Mouse (Mus musculus) embryonic facial prominence, embryonic 12.5 days (tissue): ENCODE measurements around the gene Cdsn. TPM values are rescaled to one million over a fixed set of nuclear protein-coding genes. Genes with fewer than 3 reads are reported as not detected.

Experiments used
- ATAC-seq: fragments of 200-750 bp; cut with Nextera tagmentation; 2 replicates; pipeline ENCODE4 v1.8.0; 2017; ENCODE audit not compliant: insufficient number of reproducible peaks, insufficient read depth, low FRiP score, low TSS enrichment
- H3K27ac ChIP-seq: fragments of 300-500 bp; sonication (generic); 2 replicates; pipeline ENCODE4 v1.5.1; 2016; ENCODE audit warnings: mild to moderate bottlenecking
- H3K27me3 ChIP-seq: fragments of 300-500 bp; sonication (generic); 2 replicates; pipeline ENCODE4 v1.6.1; 2016; ENCODE audit warnings: mild to moderate bottlenecking, moderate library complexity
- H3K36me3 ChIP-seq: fragments of 300-500 bp; sonication (generic); 2 replicates; pipeline ENCODE4 v1.6.1; 2016; ENCODE audit warnings: mild to moderate bottlenecking
- H3K4me1 ChIP-seq: fragments of 300-500 bp; sonication (generic); 2 replicates; pipeline ENCODE4 v1.6.1; 2016
- H3K4me2 ChIP-seq: fragments of 300-500 bp; sonication (generic); replicated peaks from 2 replicates; pipeline ENCODE4 v1.6.1; 2016; ENCODE audit warnings: mild to moderate bottlenecking, moderate library complexity
- H3K4me3 ChIP-seq: fragments of 300-500 bp; sonication (generic); 2 replicates; pipeline ENCODE4 v1.5.1; 2016; ENCODE audit warnings: mild to moderate bottlenecking
- H3K9ac ChIP-seq: fragments of 300-500 bp; sonication (generic); 2 replicates; pipeline ENCODE4 v1.6.1; 2016; ENCODE audit warnings: mild to moderate bottlenecking, moderate library complexity
- H3K9me3 ChIP-seq: fragments of 300-500 bp; sonication (generic); 2 replicates; pipeline ENCODE4 v1.6.1; 2016; ENCODE audit warnings: mild to moderate bottlenecking, moderate library complexity
- WGBS: fragments of 180-500 bp; shearing (Covaris S2); methylation state at CpG from one replicate; pipeline ENCODE4 v1.1.7; 2016; 5-methylcytosine and 5-hydroxymethylcytosine counted together
- polyA plus RNA-seq: library from polyadenylated mRNA; unstranded; fragments of >200 nt; fragmentation: Nextera tagmentation; extraction: Ambion mirVana; gene quantifications from 2 replicates; pipeline ENCODE4 v1.2.1, GENCODE M21; 2016

Cdsn gene
- polyA plus RNA-seq, 1 experiment from 2014 or later, result 0.08 TPM

- H3K36me3 ChIP-seq, result 0 out of 2 replicates have a peak, but pooled peaks cover 4% of the 10 kb centered on the region
- H3K4me1 ChIP-seq, result peaks cover 35% of the 10 kb centered on the region
- no peak overlapping the region for H3K4me3 ChIP-seq
- no peak for ATAC-seq
- no peak overlapping the region for H3K9ac ChIP-seq
- WGBS, result 21% methylated on average over 2 of the region's 2 CpGs
- peaks cover 8% of the 10 kb centered on the region; the same call in 1 of the 2 replicates for H3K27me3 ChIP-seq
- peak overlapping the region; percentile 75; the same call in 1 of the 2 replicates for H3K4me2 ChIP-seq
- H3K9me3 ChIP-seq, result no peaks in the 10 kb centered on the region
- H3K27ac ChIP-seq, result no peak overlapping the region
Observed at GRCm38 (mm10) chr17:35513886-35514285, 38.0 kb upstream of the Cdsn start.

GRCm38 (mm10) chr17:35514756-35515155 is 37.2 kb upstream of the Cdsn start:
- H3K9me3 ChIP-seq, result no peaks in the 10 kb centered on the region
- H3K4me2 ChIP-seq, result peak overlapping the region; percentile 75
- H3K27ac ChIP-seq, result no peak overlapping the region
- H3K4me1 ChIP-seq, result peaks cover 31% of the 10 kb centered on the region
- H3K27me3 ChIP-seq, result no peaks in the 10 kb centered on the region
- H3K9ac ChIP-seq, result no peak overlapping the region
- 42% methylated on average over 6 of the region's 6 CpGs for WGBS
- H3K4me3 ChIP-seq, result peak overlapping the region; percentile 57
- 0 out of 2 replicates have a peak, but pooled peaks cover 4% of the 10 kb centered on the region for H3K36me3 ChIP-seq
- ATAC-seq, result no peak

- Histone ChIP-seq H3K4me2 (peak overlapping the region; percentile 75), H3K36me3 (peaks cover 8% of the 10 kb centered on the region; the same call in 1 of the 2 replicates), H3K4me3 (peak overlapping the region; percentile 57), H3K27me3 (no peaks in the 10 kb centered on the region), H3K9me3 (no peaks in the 10 kb centered on the region), H3K4me1 (peaks cover 31% of the 10 kb centered on the region), H3K27ac (no peak overlapping the region), H3K9ac (peak overlapping the region; percentile 71)
- WGBS, result 7% methylated on average over 25 of the region's 25 CpGs
- ATAC-seq, result no peak
Observed at GRCm38 (mm10) chr17:35515911-35516640, 35.9 kb upstream of the Cdsn start.

- peak within 1 kb of the TSS; percentile 71 for H3K9ac ChIP-seq
- H3K4me2 ChIP-seq, result peak within 1 kb of the TSS; percentile 75
- H3K27me3 ChIP-seq, result no peaks in the 10 kb centered on the region
- H3K27ac ChIP-seq, result 0 out of 2 replicates have a peak within 1 kb of the TSS, but pooled peaks have one; percentile 5
- H3K9me3 ChIP-seq, result no peaks in the 10 kb centered on the region
- WGBS, result under 1% methylated on average over 67 of the region's 67 CpGs
- ATAC-seq, result peak; percentile 92
- H3K4me3 ChIP-seq, result peak within 1 kb of the TSS; percentile 57
- peaks cover 31% of the 10 kb centered on the region for H3K4me1 ChIP-seq
- peaks cover 13% of the 10 kb centered on the region; the same call in 1 of the 2 replicates for H3K36me3 ChIP-seq
Observed at GRCm38 (mm10) chr17:35516652-35517500, 35.1 kb upstream of the Cdsn start, which contains the start of the genes Tcf19 and Cchcr1. Tcf19 (minus strand) TSS chr17:35516824. Cchcr1 (plus strand) TSS chr17:35517100.

- WGBS, result 10% methylated on average over 12 of the region's 12 CpGs
- Histone ChIP-seq H3K27ac (0 out of 2 replicates have a peak overlapping the region, but pooled peaks have one; percentile 5), H3K4me3 (peak overlapping the region; percentile 57), H3K27me3 (no peaks in the 10 kb centered on the region), H3K4me2 (peak overlapping the region; percentile 75), H3K4me1 (peaks cover 31% of the 10 kb centered on the region), H3K9me3 (no peaks in the 10 kb centered on the region), H3K36me3 (peaks cover 15% of the 10 kb centered on the region), H3K9ac (peak overlapping the region; percentile 70)
- no peak for ATAC-seq
Observed at GRCm38 (mm10) chr17:35517526-35517925, 34.4 kb upstream of the Cdsn start.

- Histone ChIP-seq H3K9ac (no peak overlapping the region), H3K4me1 (no peaks in the 10 kb centered on the region), H3K36me3 (peaks cover 54% of the 10 kb centered on the region), H3K4me2 (no peak overlapping the region), H3K27ac (no peak overlapping the region), H3K9me3 (no peaks in the 10 kb centered on the region), H3K27me3 (no peaks in the 10 kb centered on the region), H3K4me3 (no peak overlapping the region)
- ATAC-seq, result no peak
- WGBS, result 84% methylated on average over 9 of the region's 9 CpGs
Observed at GRCm38 (mm10) chr17:35524354-35524753, 27.6 kb upstream of the Cdsn start.

- WGBS, result 75% methylated on average over 8 of the region's 8 CpGs
- no peak overlapping the region for H3K4me3 ChIP-seq
- H3K36me3 ChIP-seq, result peaks cover 59% of the 10 kb centered on the region
- no peaks in the 10 kb centered on the region for H3K4me1 ChIP-seq
- no peaks in the 10 kb centered on the region for H3K9me3 ChIP-seq
- no peak overlapping the region for H3K4me2 ChIP-seq
- H3K9ac ChIP-seq, result no peak overlapping the region
- H3K27ac ChIP-seq, result no peak overlapping the region
- no peaks in the 10 kb centered on the region for H3K27me3 ChIP-seq
- ATAC-seq, result no peak
Observed at GRCm38 (mm10) chr17:35526644-35527043, 25.3 kb upstream of the Cdsn start.

- no peak overlapping the region for H3K4me3 ChIP-seq
- no peak overlapping the region for H3K4me2 ChIP-seq
- no peak overlapping the region for H3K9ac ChIP-seq
- peaks cover 31% of the 10 kb centered on the region for H3K36me3 ChIP-seq
- no peaks in the 10 kb centered on the region; the same call in 1 of the 2 replicates for H3K4me1 ChIP-seq
- WGBS, result 13% methylated on average over 3 of the region's 3 CpGs
- H3K27ac ChIP-seq, result no peak overlapping the region
- no peaks in the 10 kb centered on the region for H3K9me3 ChIP-seq
- no peak for ATAC-seq
- H3K27me3 ChIP-seq, result no peaks in the 10 kb centered on the region
Observed at GRCm38 (mm10) chr17:35532360-35532759, 19.6 kb upstream of the Cdsn start.

GRCm38 (mm10) chr17:35532901-35533300 is 19.0 kb upstream of the Cdsn start, which contains the start of gene Psors1c2:
Psors1c2 (plus strand) TSS chr17:35533201.
- no peak within 1 kb of the TSS for H3K27ac ChIP-seq
- ATAC-seq, result no peak
- no peaks in the 10 kb centered on the region; the same call in 1 of the 2 replicates for H3K4me1 ChIP-seq
- H3K27me3 ChIP-seq, result no peaks in the 10 kb centered on the region
- no peak within 1 kb of the TSS for H3K9ac ChIP-seq
- WGBS, result 44% methylated on average over 7 of the region's 7 CpGs
- no peak within 1 kb of the TSS for H3K4me3 ChIP-seq
- peaks cover 29% of the 10 kb centered on the region for H3K36me3 ChIP-seq
- H3K9me3 ChIP-seq, result no peaks in the 10 kb centered on the region
- H3K4me2 ChIP-seq, result no peak within 1 kb of the TSS

- 13% methylated on average over 6 of the region's 6 CpGs for WGBS
- Histone ChIP-seq H3K36me3 (peaks cover 15% of the 10 kb centered on the region), H3K9ac (no peak overlapping the region), H3K27me3 (no peaks in the 10 kb centered on the region), H3K27ac (no peak overlapping the region), H3K4me3 (no peak overlapping the region), H3K9me3 (no peaks in the 10 kb centered on the region), H3K4me1 (no peaks in the 10 kb centered on the region; the same call in 1 of the 2 replicates), H3K4me2 (no peak overlapping the region)
- ATAC-seq, result no peak
Observed at GRCm38 (mm10) chr17:35534343-35534742, 17.6 kb upstream of the Cdsn start.

GRCm38 (mm10) chr17:35537421-35537820 is 14.5 kb upstream of the Cdsn start:
- Histone ChIP-seq H3K9me3 (no peaks in the 10 kb centered on the region), H3K4me2 (no peak overlapping the region), H3K36me3 (no peaks in the 10 kb centered on the region), H3K9ac (no peak overlapping the region), H3K4me1 (no peaks in the 10 kb centered on the region; the same call in 1 of the 2 replicates), H3K4me3 (no peak overlapping the region), H3K27ac (no peak overlapping the region), H3K27me3 (no peaks in the 10 kb centered on the region)
- 85% methylated on average over 4 of the region's 4 CpGs for WGBS
- no peak for ATAC-seq
